Mouse (Mus musculus) left cerebral cortex, adult 11 months (tissue): Measurements from ENCODE around the gene Krtap29-1.

Experiments
- DNase-seq: peaks from one replicate; pipeline ENCODE4 v3.0.0; 2022; ENCODE audit warnings: low spot score

Krtap29-1 gene

GRCm38 (mm10) chr11:99937751-99938264, 41.0 kb downstream of the Krtap29-1 start:
- no peak for DNase-seq

- DNase-seq, result no peak
These were observed 42.9 kb downstream of the Krtap29-1 start, which contains the start of gene Krtap31-2 for GRCm38 (mm10) chr11:99935991-99936390. Gene Krtap31-2, plus strand, starts transcription at chr11:99936291.
